Mouse (Mus musculus) left cerebral cortex, postnatal 36 days (tissue): ENCODE data around the gene Lingo1. TPM values are rescaled to one million over a fixed set of nuclear protein-coding genes. Genes with fewer than 3 reads are reported as not detected.
A peak's percentile ranks its signal among the peaks of the same experiment; 100 is the strongest.

ENCODE experiments used
- DNase-seq, 2 experiments: peaks; one replicate each; pipeline ENCODE4 v3.0.0; 2021 to 2022; ENCODE audit warnings: low spot score in 2 of 2, mixed read lengths in 1 of 2
- intact Hi-C: fragments of 180-260 bp; cut with DNase I; formaldehyde crosslinking; loops from one replicate; pipeline ENCODE4 v1.15.1; 2025
- total RNA-seq, 2 experiments: library from RNA; stranded (reverse); gene quantifications; 2 replicates each; pipeline ENCODE4 v1.2.3; 2021

Lingo1 gene
- total RNA-seq, 2 experiments from 2014 or later: 455 to 509 TPM

- DNase-seq: peak in 1 of 2 experiments; percentile 64
- intact Hi-C loops: loop anchor here (5.0 kb wide), 1 partner anchor 59 kb away; the partner anchor contains the start of gene Lingo1
Observed at GRCm38 (mm10) chr9:56738261-56739171, 57.8 kb downstream of the Lingo1 start.

- DNase-seq: no peak
- intact Hi-C loops: no loop called here
Observed at GRCm38 (mm10) chr9:56734398-56734797, 61.9 kb downstream of the Lingo1 start.

GRCm38 (mm10) chr9:56730997-56731396 lies 65.3 kb downstream of the Lingo1 start:
- no peak for DNase-seq
- intact Hi-C loops: no loop called here

- no peak for DNase-seq
- intact Hi-C loops: no loop called here
Observed at GRCm38 (mm10) chr9:56729145-56729544, 67.1 kb downstream of the Lingo1 start.

- DNase-seq: no peak
- intact Hi-C loops: no loop called here
Observed at GRCm38 (mm10) chr9:56727703-56728684, 68.3 kb downstream of the Lingo1 start.

- intact Hi-C loops: no loop called here
Observed at GRCm38 (mm10) chr9:56725814-56726213, 70.5 kb downstream of the Lingo1 start.

GRCm38 (mm10) chr9:56722089-56722825 lies 74.0 kb downstream of the Lingo1 start:
- peak in 1 of 2 experiments; percentile 59 for DNase-seq
- intact Hi-C loops: no loop called here

More at GRCm38 (mm10) chr9:56725814-56726213, 70.5 kb downstream of the Lingo1 start:
- DNase-seq: peak in 1 of 2 experiments; percentile 68

GRCm38 (mm10) chr9:56718984-56719383 lies 77.3 kb downstream of the Lingo1 start:
- intact Hi-C loops: no loop called here
- DNase-seq: no peak

- no peak for DNase-seq
- intact Hi-C loops: no loop called here
Observed at GRCm38 (mm10) chr9:56716565-56716964, 79.7 kb downstream of the Lingo1 start.

GRCm38 (mm10) chr9:56716066-56716465 lies 80.2 kb downstream of the Lingo1 start:
- intact Hi-C loops: no loop called here
- no peak for DNase-seq

GRCm38 (mm10) chr9:56714391-56714790 lies 81.9 kb downstream of the Lingo1 start:
- intact Hi-C loops: no loop called here

GRCm38 (mm10) chr9:56712667-56713369 lies 83.5 kb downstream of the Lingo1 start:
- peak; percentile 89 to 91 for DNase-seq
- intact Hi-C loops: loop anchor here (1.0 to 2.0 kb wide), 3 partner anchors 27 to 76 kb away; no protein-coding TSS in a partner anchor

More at GRCm38 (mm10) chr9:56714391-56714790, 81.9 kb downstream of the Lingo1 start:
- DNase-seq: no peak

- no peak for DNase-seq
- intact Hi-C loops: no loop called here
Observed at GRCm38 (mm10) chr9:56710958-56711357, 85.3 kb downstream of the Lingo1 start.

- no peak for DNase-seq
- intact Hi-C loops: no loop called here
Observed at GRCm38 (mm10) chr9:56706482-56707085, 89.7 kb downstream of the Lingo1 start.

GRCm38 (mm10) chr9:56701394-56701793 lies 94.9 kb downstream of the Lingo1 start:
- intact Hi-C loops: no loop called here
- no peak for DNase-seq

GRCm38 (mm10) chr9:56700866-56701265 lies 95.4 kb downstream of the Lingo1 start:
- DNase-seq: no peak
- intact Hi-C loops: no loop called here

GRCm38 (mm10) chr9:56698715-56699370 lies 97.4 kb downstream of the Lingo1 start:
- intact Hi-C loops: no loop called here
- DNase-seq: no peak

- no peak for DNase-seq
- intact Hi-C loops: no loop called here
Observed at GRCm38 (mm10) chr9:56694079-56694478, 102.2 kb downstream of the Lingo1 start.
